In genomic region chr9:63997439-63997838, GRCm38 (mm10) we compare ENCODE assay signal across 7 mouse cellular contexts. TPM values are rescaled to one million over a fixed set of nuclear protein-coding genes. Genes with fewer than 3 reads are reported as not detected.
DNase-seq lines count a peak whose midpoint lies in the region; ATAC-seq and TF ChIP-seq lines count a peak whose summit lies in the region.

No protein-coding gene starts in this region.

- peaks cover 37% of the 10 kb centered on the region; the same call in 1 of the 2 replicates for H3K36me3 ChIP-seq in kidney, postnatal 0 days (ENCODE audit: insufficient read depth, low read length)
- H3K36me3 ChIP-seq in limb, embryonic 14.5 days (ENCODE audit: control insufficient read depth, insufficient read depth, low read length): peaks cover 50% of the 10 kb centered on the region

- DNase-seq in kidney, postnatal 0 days (ENCODE audit: low spot score): peak; percentile 67
- DNase-seq in kidney, adult 8-10 months: no peak
- DNase-seq in Muller cell, postnatal 12 days (ENCODE audit: inconsistent ontology term): peak; percentile 88
- DNase-seq in brain, embryonic 14.5 days (ENCODE audit: low read depth): peak; percentile 67
- DNase-seq in limb, embryonic 14.5 days (ENCODE audit: low spot score): no peak
- DNase-seq in urinary bladder, postnatal 10 days (ENCODE audit: low spot score): no peak

- H3K27me3 ChIP-seq in kidney, postnatal 0 days (ENCODE audit: insufficient read depth, low read length): no peaks in the 10 kb centered on the region
- H3K27me3 ChIP-seq in limb, embryonic 14.5 days (ENCODE audit: control insufficient read depth, insufficient read depth, low read length): no peaks in the 10 kb centered on the region

- TF ChIP-seq POLR2A in brain, embryonic 14.5 days (IDR thresholded peaks at IDR 0.05; ENCODE audit: borderline replicate concordance, extremely low read depth, insufficient read depth, insufficient read length, poor library complexity, severe bottlenecking): no peak
- TF ChIP-seq POLR2A in limb, embryonic 14.5 days (IDR thresholded peaks at IDR 0.05; ENCODE audit: borderline replicate concordance, extremely low read depth, insufficient read depth, insufficient read length): no peak

- peak; percentile 48; the same call in 1 of the 2 replicates for ATAC-seq in kidney, postnatal 0 days (replicated peaks; ENCODE audit: low FRiP score, low read depth)
- ATAC-seq in limb, embryonic 14.5 days (ENCODE audit: low FRiP score, low read depth): peak; percentile 16; the same call in 1 of the 2 replicates
- ATAC-seq in activated CD4-positive, CD25-positive, alpha-beta regulatory T cell, adult 4 months: no peak

- peak overlapping the region; percentile 37; the same call in 1 of the 2 replicates for H3K27ac ChIP-seq in kidney, postnatal 0 days
- H3K27ac ChIP-seq in limb, embryonic 14.5 days (replicated peaks; ENCODE audit: low read depth, low read length): peak overlapping the region; percentile 73

- H3K9me3 ChIP-seq in kidney, postnatal 0 days (replicated peaks; ENCODE audit: low read length): no peaks in the 10 kb centered on the region
- H3K9me3 ChIP-seq in limb, embryonic 14.5 days (ENCODE audit: control insufficient read depth, low read length): no peaks in the 10 kb centered on the region

- no peak overlapping the region for H3K9ac ChIP-seq in kidney, postnatal 0 days (ENCODE audit: low read depth, low read length)
- no peak overlapping the region for H3K9ac ChIP-seq in limb, embryonic 14.5 days (ENCODE audit: low read depth, low read length, severe bottlenecking)

- H3K4me2 ChIP-seq in kidney, postnatal 0 days (ENCODE audit: low read length): no peak overlapping the region
- 0 out of 2 replicates have a peak overlapping the region, but pooled peaks have one; percentile 24 for H3K4me2 ChIP-seq in limb, embryonic 14.5 days (replicated peaks; ENCODE audit: low read depth, low read length, severe bottlenecking)

- TF ChIP-seq CTCF in kidney, postnatal 0 days (IDR thresholded peaks at IDR 0.05; ENCODE audit: low read depth): peak; percentile 66
- TF ChIP-seq CTCF in brain, embryonic 14.5 days (IDR thresholded peaks at IDR 0.05; ENCODE audit: borderline replicate concordance, extremely low read depth, insufficient read depth, insufficient read length): peak; percentile 51

- WGBS in kidney, postnatal 0 days: 45% methylated on average over 4 of the region's 4 CpGs
- 63% methylated on average over 4 of the region's 4 CpGs for WGBS in limb, embryonic 14.5 days

- peaks cover 26% of the 10 kb centered on the region for H3K4me1 ChIP-seq in kidney, postnatal 0 days (replicated peaks; ENCODE audit: insufficient read depth, low read length)
- peaks cover 35% of the 10 kb centered on the region for H3K4me1 ChIP-seq in limb, embryonic 14.5 days (ENCODE audit: control insufficient read depth, insufficient read depth, low read length)

- no peak overlapping the region for H3K4me3 ChIP-seq in kidney, postnatal 0 days (replicated peaks; ENCODE audit: low read depth, low read length)
- no peak overlapping the region for H3K4me3 ChIP-seq in limb, embryonic 14.5 days (replicated peaks; ENCODE audit: low read length)

RNA-seq across cellular contexts. Expression of gene Smad6, which starts 24.4 kb away (rescaled TPM):
- 7.2 and 10.6 TPM in 2 replicates for polyA plus RNA-seq in kidney, postnatal 0 days (2015; fragmentation: Nextera tagmentation; extraction: Ambion mirVana)
- 4.9 and 6.1 TPM in 2 replicates for polyA plus RNA-seq in brain, embryonic 14.5 days (2012; rRNA removed)
- polyA plus RNA-seq in limb, embryonic 14.5 days (2012; rRNA removed): 23.5 and 43.1 TPM in 2 replicates
- 12.0 and 14.7 TPM in 2 replicates for polyA plus RNA-seq in limb, embryonic 14.5 days (2014; fragmentation: Nextera tagmentation; extraction: Ambion mirVana)
- not detected for polyA plus RNA-seq in activated CD4-positive, CD25-positive, alpha-beta regulatory T cell, adult 4 months (2017; shearing (Covaris generic))

Comparison
In these comparisons a context has a peak if more than half of its experiments do, and no peak if none do; other contexts are left out.
1. DNase-seq: peak in kidney, postnatal 0 days (single experiment), Muller cell, postnatal 12 days (single experiment) and brain, embryonic 14.5 days (single experiment); none in kidney, adult 8-10 months (0 of 2), limb, embryonic 14.5 days (single experiment) and urinary bladder, postnatal 10 days (single experiment).